Mouse (Mus musculus) limb, embryonic 15.5 days (tissue): ENCODE data around the gene Ptgfrn. TPM values are rescaled to one million over a fixed set of nuclear protein-coding genes. Genes with fewer than 3 reads are reported as not detected.

Source experiments
- ATAC-seq: fragments of 200-750 bp; cut with Nextera tagmentation; 2 replicates; pipeline ENCODE4 v1.8.0; 2017; ENCODE audit warnings: low read depth, moderate TSS enrichment; ENCODE audit not compliant: insufficient number of reproducible peaks, low FRiP score, low TSS enrichment
- H3K27ac ChIP-seq: fragments of 300-500 bp; sonication (generic); 2 replicates; pipeline ENCODE4 v1.5.1; 2015; ENCODE audit warnings: moderate library complexity, mild to moderate bottlenecking, inconsistent platforms
- H3K27me3 ChIP-seq: fragments of 300-500 bp; sonication (generic); 2 replicates; pipeline ENCODE4 v1.6.1; 2015; ENCODE audit warnings: inconsistent platforms
- H3K36me3 ChIP-seq: fragments of 300-500 bp; sonication (generic); 2 replicates; pipeline ENCODE4 v1.6.1; 2015; ENCODE audit warnings: inconsistent platforms
- H3K4me1 ChIP-seq: fragments of 300-500 bp; sonication (generic); 2 replicates; pipeline ENCODE4 v1.6.1; 2015; ENCODE audit warnings: inconsistent platforms
- H3K4me2 ChIP-seq: fragments of 300-500 bp; sonication (generic); 2 replicates; pipeline ENCODE4 v1.6.1; 2015; ENCODE audit warnings: mild to moderate bottlenecking, inconsistent platforms
- H3K4me3 ChIP-seq: fragments of 300-500 bp; sonication (generic); 2 replicates; pipeline ENCODE4 v1.5.1; 2015; ENCODE audit warnings: mild to moderate bottlenecking, inconsistent platforms
- H3K9ac ChIP-seq: fragments of 300-500 bp; sonication (generic); 2 replicates; pipeline ENCODE4 v1.6.1; 2015; ENCODE audit warnings: inconsistent platforms
- H3K9me3 ChIP-seq: fragments of 300-500 bp; sonication (generic); 2 replicates; pipeline ENCODE4 v1.6.1; 2016; ENCODE audit warnings: inconsistent platforms
- WGBS: fragments of 180-500 bp; shearing (Covaris S2); methylation state at CpG from one replicate; pipeline ENCODE4 v1.1.7; 2015; 5-methylcytosine and 5-hydroxymethylcytosine counted together
- polyA plus RNA-seq: library from polyadenylated mRNA; unstranded; fragments of >200 nt; fragmentation: Nextera tagmentation; extraction: Ambion mirVana; gene quantifications from 2 replicates; pipeline ENCODE4 v1.2.1, GENCODE M21; 2015

The Ptgfrn gene
- polyA plus RNA-seq, 1 experiment from 2014 or later = 7.8 TPM

- Histone ChIP-seq H3K36me3 (no peaks in the 10 kb centered on the region), H3K4me3 (no peak overlapping the region), H3K9ac (no peak overlapping the region), H3K27me3 (no peaks in the 10 kb centered on the region), H3K4me1 (peaks cover 15% of the 10 kb centered on the region), H3K27ac (no peak overlapping the region), H3K9me3 (no peaks in the 10 kb centered on the region), H3K4me2 (no peak overlapping the region)
- WGBS = 94% methylated on average over 9 of the region's 9 CpGs
- ATAC-seq = no peak
Observed at GRCm38 (mm10) chr3:101134861-101135260, 24.8 kb upstream of the Ptgfrn start.

GRCm38 (mm10) chr3:101132981-101133380 lies 22.9 kb upstream of the Ptgfrn start:
- H3K36me3 ChIP-seq = no peaks in the 10 kb centered on the region
- H3K9me3 ChIP-seq = no peaks in the 10 kb centered on the region
- ATAC-seq = no peak
- 83% methylated on average over 6 of the region's 6 CpGs for WGBS
- H3K27me3 ChIP-seq = no peaks in the 10 kb centered on the region
- no peak overlapping the region for H3K4me3 ChIP-seq
- H3K4me1 ChIP-seq = peaks cover 27% of the 10 kb centered on the region
- H3K4me2 ChIP-seq = no peak overlapping the region
- H3K9ac ChIP-seq = no peak overlapping the region
- H3K27ac ChIP-seq = no peak overlapping the region

- no peak for ATAC-seq
- Histone ChIP-seq H3K27me3 (no peaks in the 10 kb centered on the region), H3K4me1 (peaks cover 27% of the 10 kb centered on the region), H3K4me3 (no peak overlapping the region), H3K27ac (no peak overlapping the region), H3K9ac (no peak overlapping the region), H3K36me3 (no peaks in the 10 kb centered on the region), H3K4me2 (no peak overlapping the region), H3K9me3 (no peaks in the 10 kb centered on the region)
- WGBS = 93% methylated on average over 5 of the region's 5 CpGs
Observed at GRCm38 (mm10) chr3:101131772-101132171, 21.7 kb upstream of the Ptgfrn start.

- peak; percentile 71 for ATAC-seq
- Histone ChIP-seq H3K36me3 (no peaks in the 10 kb centered on the region), H3K27ac (peak overlapping the region; percentile 47), H3K27me3 (no peaks in the 10 kb centered on the region), H3K9ac (no peak overlapping the region), H3K9me3 (no peaks in the 10 kb centered on the region), H3K4me3 (peak overlapping the region; percentile 10; the same call in 1 of the 2 replicates), H3K4me2 (peak overlapping the region; percentile 28), H3K4me1 (peaks cover 20% of the 10 kb centered on the region)
- under 1% methylated on average over 11 of the region's 11 CpGs for WGBS
Observed at GRCm38 (mm10) chr3:101130526-101130925, 20.4 kb upstream of the Ptgfrn start.

GRCm38 (mm10) chr3:101129620-101130019 lies 19.5 kb upstream of the Ptgfrn start:
- no peak overlapping the region for H3K9ac ChIP-seq
- 66% methylated on average over 3 of the region's 3 CpGs for WGBS
- H3K36me3 ChIP-seq = no peaks in the 10 kb centered on the region
- no peak overlapping the region for H3K4me3 ChIP-seq
- H3K9me3 ChIP-seq = no peaks in the 10 kb centered on the region
- no peaks in the 10 kb centered on the region for H3K27me3 ChIP-seq
- no peak for ATAC-seq
- no peak overlapping the region for H3K4me2 ChIP-seq
- peak overlapping the region; percentile 68; the same call in 1 of the 2 replicates for H3K27ac ChIP-seq
- H3K4me1 ChIP-seq = peaks cover 20% of the 10 kb centered on the region

GRCm38 (mm10) chr3:101129090-101129489 lies 19.0 kb upstream of the Ptgfrn start:
- no peak overlapping the region for H3K9ac ChIP-seq
- H3K27me3 ChIP-seq = no peaks in the 10 kb centered on the region
- no peaks in the 10 kb centered on the region for H3K9me3 ChIP-seq
- no peak overlapping the region for H3K4me3 ChIP-seq
- no peaks in the 10 kb centered on the region for H3K36me3 ChIP-seq
- peaks cover 20% of the 10 kb centered on the region for H3K4me1 ChIP-seq
- 0 out of 2 replicates have a peak overlapping the region, but pooled peaks have one; percentile 27 for H3K27ac ChIP-seq
- no peak for ATAC-seq
- H3K4me2 ChIP-seq = no peak overlapping the region

- ATAC-seq = no peak
- 81% methylated on average over 2 of the region's 2 CpGs for WGBS
- H3K27ac ChIP-seq = no peak overlapping the region
- no peaks in the 10 kb centered on the region for H3K27me3 ChIP-seq
- no peaks in the 10 kb centered on the region for H3K9me3 ChIP-seq
- peaks cover 20% of the 10 kb centered on the region for H3K4me1 ChIP-seq
- H3K36me3 ChIP-seq = no peaks in the 10 kb centered on the region
- no peak overlapping the region for H3K4me3 ChIP-seq
- H3K9ac ChIP-seq = no peak overlapping the region
- H3K4me2 ChIP-seq = no peak overlapping the region
Observed at GRCm38 (mm10) chr3:101127766-101128165, 17.7 kb upstream of the Ptgfrn start.

GRCm38 (mm10) chr3:101124716-101125115 lies 14.6 kb upstream of the Ptgfrn start:
- WGBS = 94% methylated on average over 5 of the region's 5 CpGs
- H3K4me1 ChIP-seq = peaks cover 10% of the 10 kb centered on the region
- no peak overlapping the region for H3K27ac ChIP-seq
- H3K9ac ChIP-seq = no peak overlapping the region
- H3K36me3 ChIP-seq = no peaks in the 10 kb centered on the region
- no peaks in the 10 kb centered on the region for H3K9me3 ChIP-seq
- no peak overlapping the region for H3K4me2 ChIP-seq
- H3K4me3 ChIP-seq = no peak overlapping the region
- ATAC-seq = no peak
- H3K27me3 ChIP-seq = no peaks in the 10 kb centered on the region

- no peaks in the 10 kb centered on the region for H3K27me3 ChIP-seq
- H3K4me2 ChIP-seq = no peak overlapping the region
- H3K9me3 ChIP-seq = no peaks in the 10 kb centered on the region
- H3K4me1 ChIP-seq = no peaks in the 10 kb centered on the region
- no peaks in the 10 kb centered on the region for H3K36me3 ChIP-seq
- no peak overlapping the region for H3K9ac ChIP-seq
- H3K4me3 ChIP-seq = no peak overlapping the region
- whole genome bisulfite sequencing = 79% methylated on average over 3 of the region's 3 CpGs
- H3K27ac ChIP-seq = no peak overlapping the region
- no peak for ATAC-seq
Observed at GRCm38 (mm10) chr3:101122479-101122878, 12.4 kb upstream of the Ptgfrn start.

- Histone ChIP-seq H3K27ac (no peak overlapping the region), H3K9ac (no peak overlapping the region), H3K4me2 (no peak overlapping the region), H3K9me3 (no peaks in the 10 kb centered on the region), H3K27me3 (no peaks in the 10 kb centered on the region), H3K36me3 (no peaks in the 10 kb centered on the region), H3K4me1 (peaks cover 7% of the 10 kb centered on the region; the same call in 1 of the 2 replicates), H3K4me3 (no peak overlapping the region)
- 80% methylated on average over 11 of the region's 11 CpGs for WGBS
- ATAC-seq = no peak
Observed at GRCm38 (mm10) chr3:101117774-101118173, 7.7 kb upstream of the Ptgfrn start.

GRCm38 (mm10) chr3:101117386-101117749 lies 7.3 kb upstream of the Ptgfrn start:
- H3K9me3 ChIP-seq = no peaks in the 10 kb centered on the region
- peaks cover 7% of the 10 kb centered on the region; the same call in 1 of the 2 replicates for H3K4me1 ChIP-seq
- H3K27ac ChIP-seq = no peak overlapping the region
- no peak overlapping the region for H3K9ac ChIP-seq
- H3K27me3 ChIP-seq = no peaks in the 10 kb centered on the region
- ATAC-seq = no peak
- H3K4me2 ChIP-seq = no peak overlapping the region
- 83% methylated on average over 8 of the region's 8 CpGs for WGBS
- H3K4me3 ChIP-seq = no peak overlapping the region
- no peaks in the 10 kb centered on the region for H3K36me3 ChIP-seq

- ATAC-seq = no peak
- no peak overlapping the region for H3K4me2 ChIP-seq
- H3K27ac ChIP-seq = no peak overlapping the region
- no peaks in the 10 kb centered on the region for H3K36me3 ChIP-seq
- no peaks in the 10 kb centered on the region for H3K27me3 ChIP-seq
- WGBS = 46% methylated on average over 25 of the region's 25 CpGs
- H3K4me1 ChIP-seq = peaks cover 10% of the 10 kb centered on the region; the same call in 1 of the 2 replicates
- no peak overlapping the region for H3K9ac ChIP-seq
- no peaks in the 10 kb centered on the region for H3K9me3 ChIP-seq
- no peak overlapping the region for H3K4me3 ChIP-seq
Observed at GRCm38 (mm10) chr3:101116431-101117385, 6.6 kb upstream of the Ptgfrn start.
